Mouse (Mus musculus) stomach, postnatal 0 days (tissue): ENCODE measurements around the gene Tulp2.

Experiments used
- CTCF ChIP-seq: IDR thresholded peaks from 2 replicates; pipeline ENCODE4 v1.5.1; 2016; ENCODE audit warnings: antibody characterized with exemption, low read depth, mild to moderate bottlenecking, moderate library complexity
- EP300 ChIP-seq: optimal IDR thresholded peaks from 2 replicates; pipeline ENCODE3; 2016; ENCODE audit warnings: antibody characterized with exemption

DNA sequence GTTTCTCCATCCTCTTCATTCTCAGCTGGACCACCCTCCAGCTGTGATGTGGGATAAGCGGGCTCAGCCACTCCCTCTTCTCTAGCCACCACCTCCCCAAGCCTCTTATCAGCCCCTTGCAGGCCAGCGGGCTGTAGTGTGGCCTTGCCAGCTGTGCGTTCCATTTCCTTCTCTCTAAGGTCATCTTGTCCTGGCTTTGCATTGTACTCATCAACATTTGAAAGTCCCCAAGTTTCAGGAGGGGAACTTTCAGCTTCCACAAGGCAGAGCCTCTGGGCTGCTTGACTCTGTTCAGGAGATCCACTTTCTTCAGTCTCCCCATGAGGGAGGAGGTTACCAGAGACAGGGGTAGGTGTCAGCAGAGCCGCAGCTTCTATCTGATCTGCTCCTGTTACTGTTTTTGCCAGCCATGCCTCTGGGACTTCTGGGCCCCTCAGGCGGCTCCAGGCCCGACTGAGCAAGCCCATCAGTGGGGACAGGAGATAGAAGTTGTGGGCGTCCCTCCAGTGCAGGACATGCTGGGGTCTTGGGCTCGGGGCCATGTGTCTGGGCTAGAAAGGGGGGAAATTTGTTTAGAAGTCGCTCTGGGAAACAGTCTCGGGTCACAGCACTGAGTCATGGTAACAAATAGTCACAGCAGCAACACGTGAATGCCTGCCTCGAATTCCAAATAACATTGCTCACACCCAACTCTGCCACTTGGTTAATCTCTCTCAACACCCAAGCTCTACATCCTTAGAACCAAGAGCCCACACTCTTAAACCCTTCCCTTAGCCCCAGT lies 43.4 kb downstream of the Tulp2 start:
- TF ChIP-seq CTCF, result no peak
- no peak for TF ChIP-seq EP300
